In genomic region chr8:120666807-120667470, GRCm38 (mm10) we compare ENCODE assay signal across 8 mouse cellular contexts. TPM values are rescaled to one million over a fixed set of nuclear protein-coding genes. Genes with fewer than 3 reads are reported as not detected.
DNase-seq lines count a peak whose midpoint lies in the region; ATAC-seq and TF ChIP-seq lines count a peak whose summit lies in the region.

No protein-coding gene starts in this region.

- H3K27ac ChIP-seq in thymus, adult 2 months (ENCODE audit: control insufficient read depth, insufficient read depth, low read length): no peak overlapping the region
- peak overlapping the region; percentile 44; the same call in 1 of the 2 replicates for H3K27ac ChIP-seq in embryonic facial prominence, embryonic 13.5 days
- H3K27ac ChIP-seq in limb, embryonic 13.5 days: peak overlapping the region; percentile 87; the same call in 1 of the 2 replicates
- H3K27ac ChIP-seq in stomach, postnatal 0 days (replicated peaks): peak overlapping the region; percentile 91

- peak overlapping the region; percentile 93 for H3K4me3 ChIP-seq in thymus, adult 2 months (ENCODE audit: control insufficient read depth, insufficient read depth, low read length)
- peak overlapping the region; percentile 97 for H3K4me3 ChIP-seq in embryonic facial prominence, embryonic 13.5 days
- peak overlapping the region; percentile 97 for H3K4me3 ChIP-seq in limb, embryonic 13.5 days
- peak overlapping the region; percentile 91 for H3K4me3 ChIP-seq in stomach, postnatal 0 days (ENCODE audit: low read depth, low read length)

- peaks cover 25% of the 10 kb centered on the region for H3K4me1 ChIP-seq in thymus, adult 2 months (replicated peaks; ENCODE audit: control insufficient read depth, insufficient read depth, low read length)
- peaks cover 49% of the 10 kb centered on the region for H3K4me1 ChIP-seq in embryonic facial prominence, embryonic 13.5 days
- peaks cover 41% of the 10 kb centered on the region for H3K4me1 ChIP-seq in limb, embryonic 13.5 days
- H3K4me1 ChIP-seq in stomach, postnatal 0 days (replicated peaks; ENCODE audit: control insufficient read depth, insufficient read depth): peaks cover 8% of the 10 kb centered on the region

- TF ChIP-seq CTCF in thymus, adult 2 months (IDR thresholded peaks at IDR 0.05; ENCODE audit: borderline replicate concordance, control insufficient read depth, extremely low read depth, insufficient read depth, low read length, poor library complexity): no peak
- TF ChIP-seq CTCF in stomach, postnatal 0 days (IDR thresholded peaks at IDR 0.05; ENCODE audit: low read depth): no peak

- no peak for TF ChIP-seq POLR2A in thymus, adult 2 months (IDR thresholded peaks at IDR 0.05; ENCODE audit: control insufficient read depth, extremely low read depth, insufficient read depth, low read length, poor library complexity)

- 18% methylated on average over 17 of the region's 17 CpGs for WGBS in thymus, adult 2 months
- 2% methylated on average over 17 of the region's 17 CpGs for WGBS in embryonic facial prominence, embryonic 13.5 days
- 3% methylated on average over 17 of the region's 17 CpGs for WGBS in limb, embryonic 13.5 days
- WGBS in stomach, postnatal 0 days: 4% methylated on average over 17 of the region's 17 CpGs

- TF ChIP-seq EP300 in stomach, postnatal 0 days (optimal IDR thresholded peaks at IDR 0.05): no peak

- no peaks in the 10 kb centered on the region for H3K9me3 ChIP-seq in embryonic facial prominence, embryonic 13.5 days
- H3K9me3 ChIP-seq in limb, embryonic 13.5 days: no peaks in the 10 kb centered on the region
- H3K9me3 ChIP-seq in stomach, postnatal 0 days (ENCODE audit: control insufficient read depth, low read length): no peaks in the 10 kb centered on the region

- H3K9ac ChIP-seq in embryonic facial prominence, embryonic 13.5 days: peak overlapping the region; percentile 97
- peak overlapping the region; percentile 98 for H3K9ac ChIP-seq in limb, embryonic 13.5 days
- peak overlapping the region; percentile 92 for H3K9ac ChIP-seq in stomach, postnatal 0 days (ENCODE audit: low read length)

- peaks cover 1% of the 10 kb centered on the region for H3K36me3 ChIP-seq in thymus, adult 2 months (ENCODE audit: control insufficient read depth, insufficient read depth, low read length)
- H3K36me3 ChIP-seq in embryonic facial prominence, embryonic 13.5 days: peaks cover 23% of the 10 kb centered on the region
- H3K36me3 ChIP-seq in limb, embryonic 13.5 days: peaks cover 31% of the 10 kb centered on the region
- no peaks in the 10 kb centered on the region; the same call in 1 of the 2 replicates for H3K36me3 ChIP-seq in stomach, postnatal 0 days (ENCODE audit: control insufficient read depth, insufficient read depth, low read length)

- DNase-seq in thymus, adult 2 months: no peak
- no peak for DNase-seq in thymus, postnatal 0 days (ENCODE audit: low spot score)
- DNase-seq in stomach, postnatal 0 days (ENCODE audit: low spot score): no peak
- DNase-seq in urinary bladder, postnatal 14 days (ENCODE audit: low spot score): no peak
- DNase-seq in retina, embryonic 14.5 days (ENCODE audit: low spot score): no peak
- no peak for DNase-seq in cerebellum, postnatal 4 days (ENCODE audit: low spot score in 2 of 2)

- no peaks in the 10 kb centered on the region for H3K27me3 ChIP-seq in thymus, adult 2 months (ENCODE audit: control insufficient read depth, insufficient read depth, low read length)
- H3K27me3 ChIP-seq in embryonic facial prominence, embryonic 13.5 days: no peaks in the 10 kb centered on the region
- no peaks in the 10 kb centered on the region for H3K27me3 ChIP-seq in limb, embryonic 13.5 days
- no peaks in the 10 kb centered on the region for H3K27me3 ChIP-seq in stomach, postnatal 0 days (ENCODE audit: control insufficient read depth, insufficient read depth, low read length)

- peak overlapping the region; percentile 91 for H3K4me2 ChIP-seq in embryonic facial prominence, embryonic 13.5 days
- H3K4me2 ChIP-seq in limb, embryonic 13.5 days (replicated peaks): peak overlapping the region; percentile 89
- H3K4me2 ChIP-seq in stomach, postnatal 0 days (replicated peaks; ENCODE audit: low read depth): peak overlapping the region; percentile 76

- no peak for ATAC-seq in embryonic facial prominence, embryonic 13.5 days (ENCODE audit: insufficient number of reproducible peaks, insufficient read depth, low FRiP score, low TSS enrichment, low read depth)
- no peak for ATAC-seq in limb, embryonic 13.5 days (ENCODE audit: low FRiP score, low read depth)
- ATAC-seq in stomach, postnatal 0 days (ENCODE audit: low FRiP score, low TSS enrichment): no peak

RNA-seq across cellular contexts. Expression of gene Gm27021, which starts 0.9 kb away (rescaled TPM):
- 1.6 and 4.0 TPM in 2 replicates for polyA plus RNA-seq in thymus, adult 2 months (2012; rRNA removed)
- 1.6 and 2.3 TPM in 2 replicates for polyA plus RNA-seq in thymus, postnatal 0 days (2015; fragmentation: Nextera tagmentation; extraction: Ambion mirVana)
- polyA plus RNA-seq in embryonic facial prominence, embryonic 13.5 days (2015; fragmentation: Nextera tagmentation; extraction: Ambion mirVana): 5.9 and 6.7 TPM in 2 replicates
- polyA plus RNA-seq in limb, embryonic 13.5 days (2015; fragmentation: Nextera tagmentation; extraction: Ambion mirVana): 5.5 and 7.8 TPM in 2 replicates
- polyA plus RNA-seq in stomach, postnatal 0 days (2015; fragmentation: Nextera tagmentation; extraction: Ambion mirVana): 2.1 and 4.7 TPM in 2 replicates

RNA-seq across cellular contexts. Expression of gene Cox4i1, which starts 1.1 kb away (rescaled TPM):
- polyA plus RNA-seq in thymus, adult 2 months (2012; rRNA removed): 842 and 1,074 TPM in 2 replicates
- 1,161 and 1,200 TPM in 2 replicates for polyA plus RNA-seq in thymus, postnatal 0 days (2015; fragmentation: Nextera tagmentation; extraction: Ambion mirVana)
- polyA plus RNA-seq in embryonic facial prominence, embryonic 13.5 days (2015; fragmentation: Nextera tagmentation; extraction: Ambion mirVana): 1,017 and 1,050 TPM in 2 replicates
- polyA plus RNA-seq in limb, embryonic 13.5 days (2015; fragmentation: Nextera tagmentation; extraction: Ambion mirVana): 928 and 970 TPM in 2 replicates
- polyA plus RNA-seq in stomach, postnatal 0 days (2015; fragmentation: Nextera tagmentation; extraction: Ambion mirVana): 1,419 and 1,437 TPM in 2 replicates

RNA-seq across cellular contexts. Expression of gene Emc8, which starts 1.4 kb away (rescaled TPM):
- 174 and 175 TPM in 2 replicates for polyA plus RNA-seq in thymus, adult 2 months (2012; rRNA removed)
- polyA plus RNA-seq in thymus, postnatal 0 days (2015; fragmentation: Nextera tagmentation; extraction: Ambion mirVana): 259 and 294 TPM in 2 replicates
- 230 and 254 TPM in 2 replicates for polyA plus RNA-seq in embryonic facial prominence, embryonic 13.5 days (2015; fragmentation: Nextera tagmentation; extraction: Ambion mirVana)
- polyA plus RNA-seq in limb, embryonic 13.5 days (2015; fragmentation: Nextera tagmentation; extraction: Ambion mirVana): 243 and 248 TPM in 2 replicates
- polyA plus RNA-seq in stomach, postnatal 0 days (2015; fragmentation: Nextera tagmentation; extraction: Ambion mirVana): 149 and 162 TPM in 2 replicates

RNA-seq across cellular contexts. Expression of gene 1190005I06Rik, which starts 19.5 kb away (rescaled TPM):
- polyA plus RNA-seq in thymus, adult 2 months (2012; rRNA removed): 5.6 and 6.1 TPM in 2 replicates
- polyA plus RNA-seq in thymus, postnatal 0 days (2015; fragmentation: Nextera tagmentation; extraction: Ambion mirVana): 2.1 TPM in 2 replicates
- polyA plus RNA-seq in embryonic facial prominence, embryonic 13.5 days (2015; fragmentation: Nextera tagmentation; extraction: Ambion mirVana): 14.8 and 15.9 TPM in 2 replicates
- 7.4 and 8.0 TPM in 2 replicates for polyA plus RNA-seq in limb, embryonic 13.5 days (2015; fragmentation: Nextera tagmentation; extraction: Ambion mirVana)
- polyA plus RNA-seq in stomach, postnatal 0 days (2015; fragmentation: Nextera tagmentation; extraction: Ambion mirVana): 12.2 and 14.0 TPM in 2 replicates
